Mouse (Mus musculus) spleen, adult 12 weeks (tissue): ENCODE measurements at regions not wholly inside any gene's neighbourhood (a gene's known extent, or its start where the extent isn't known, plus 50 kb on each side); places are given as distances from the start of the nearest gene placed in this dataset.

ENCODE experiments used
- DNase-seq: peaks from one replicate; pipeline ENCODE4 v3.0.0; 2022; ENCODE audit warnings: low spot score

DNA sequence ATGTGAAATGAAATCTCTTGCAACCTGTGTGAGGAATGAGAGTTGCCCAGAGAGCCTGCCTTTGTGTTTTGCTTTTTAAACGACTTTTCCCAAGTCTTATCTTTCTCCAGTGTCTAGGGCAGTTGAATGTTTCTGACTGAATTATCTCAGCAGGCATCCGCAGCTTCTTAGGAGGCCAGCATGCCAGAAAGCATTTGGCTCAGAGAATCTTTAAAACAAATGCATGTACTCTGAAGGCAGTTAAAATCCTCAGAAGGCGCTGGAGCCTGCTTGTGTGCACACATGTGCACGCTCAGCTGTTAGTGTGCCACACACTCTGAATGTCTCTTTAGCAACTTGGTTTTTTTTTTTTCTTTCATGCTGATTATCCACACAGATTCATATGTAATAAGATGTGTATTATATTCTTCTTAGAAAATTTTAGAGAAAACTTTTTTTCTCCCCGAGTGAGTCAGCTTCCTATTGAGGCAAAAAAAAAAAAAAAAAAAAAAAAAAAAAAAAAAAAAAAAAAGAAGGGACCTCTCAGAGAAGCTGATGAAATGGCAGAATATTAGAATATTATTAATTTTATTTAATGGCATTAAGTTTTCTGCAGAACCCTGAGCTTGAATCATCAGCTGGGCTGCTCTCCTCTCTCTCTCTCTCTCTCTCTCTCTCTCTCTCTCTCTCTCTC, 201.9 kb downstream of the Tmem38b start:
- DNase-seq: no peak

DNA sequence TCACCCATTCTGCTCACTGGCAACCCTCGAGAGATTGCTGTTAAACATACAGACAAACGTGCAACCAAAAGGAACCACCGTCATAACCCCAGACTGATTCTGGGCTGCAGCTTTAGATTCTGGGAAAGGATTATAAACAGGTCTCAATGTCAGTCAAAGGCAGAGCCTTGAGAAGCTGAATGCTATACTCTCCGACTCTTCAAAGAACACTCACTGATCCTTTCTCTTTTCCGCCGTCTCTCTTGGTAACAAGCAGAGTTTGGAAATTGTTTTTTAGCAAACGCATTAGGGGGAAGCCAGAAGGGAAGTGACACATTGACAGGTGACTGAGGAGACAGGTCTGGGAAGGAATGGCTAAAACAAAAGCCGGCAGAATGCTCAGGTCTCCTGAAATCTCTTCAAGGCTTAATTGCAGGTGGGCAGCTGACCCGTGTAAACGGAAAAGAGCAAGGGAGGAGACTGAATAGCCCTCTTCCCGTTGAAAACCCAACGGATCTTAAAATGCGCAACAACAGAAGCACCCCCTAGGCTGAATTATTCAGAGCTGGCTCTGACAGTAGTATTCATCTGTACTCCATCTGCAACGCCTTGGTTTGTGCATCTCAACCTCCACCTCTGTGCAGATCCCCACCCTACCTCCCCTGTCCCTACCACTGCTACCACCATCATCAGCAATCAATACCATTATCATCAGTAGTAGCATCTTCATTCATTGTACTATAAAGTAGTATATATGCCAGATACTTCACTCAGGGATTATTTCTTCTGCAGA, 219.6 kb downstream of the Tmem38b start:
- no peak for DNase-seq

DNA sequence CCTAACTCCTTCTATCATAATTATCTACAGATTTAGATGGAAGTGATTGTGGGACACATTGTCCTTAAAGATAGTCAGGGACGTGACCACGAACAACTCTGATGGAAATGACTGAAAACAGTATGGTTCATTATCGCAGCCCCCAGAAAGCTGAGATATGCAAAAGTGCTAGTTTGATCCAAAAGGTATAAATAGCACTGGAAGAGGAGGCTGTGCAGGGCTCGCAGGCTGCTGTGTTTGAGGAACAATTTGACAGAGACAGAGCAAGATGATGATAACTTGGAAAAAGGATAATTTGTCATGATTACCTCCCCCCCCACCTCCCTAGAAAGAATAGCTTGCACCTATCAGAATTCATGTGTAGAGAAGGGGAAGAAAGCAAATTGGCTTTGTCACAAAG, 238.5 kb downstream of the Tmem38b start:
- DNase-seq: no peak

DNA sequence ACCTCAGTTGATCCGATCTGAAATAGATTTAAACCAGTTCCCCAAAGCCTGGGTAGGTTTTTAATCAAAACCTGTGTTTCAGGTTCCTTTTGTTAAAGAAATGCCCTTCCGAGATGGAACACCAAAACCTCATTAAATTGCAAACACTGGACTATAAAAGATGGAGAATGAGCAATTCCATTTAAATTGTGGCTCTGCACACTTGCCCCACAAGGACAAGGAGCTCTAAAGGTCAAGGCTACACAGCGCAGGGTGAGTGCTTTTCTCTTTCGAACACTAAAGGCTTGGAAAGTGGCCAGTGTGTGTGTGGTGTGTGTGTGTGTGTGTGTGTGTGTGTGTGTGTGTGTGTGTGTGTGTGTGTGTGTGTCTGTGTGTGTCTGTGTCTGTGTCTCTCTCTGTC, 246.1 kb downstream of the Tmem38b start:
- no peak for DNase-seq

DNA sequence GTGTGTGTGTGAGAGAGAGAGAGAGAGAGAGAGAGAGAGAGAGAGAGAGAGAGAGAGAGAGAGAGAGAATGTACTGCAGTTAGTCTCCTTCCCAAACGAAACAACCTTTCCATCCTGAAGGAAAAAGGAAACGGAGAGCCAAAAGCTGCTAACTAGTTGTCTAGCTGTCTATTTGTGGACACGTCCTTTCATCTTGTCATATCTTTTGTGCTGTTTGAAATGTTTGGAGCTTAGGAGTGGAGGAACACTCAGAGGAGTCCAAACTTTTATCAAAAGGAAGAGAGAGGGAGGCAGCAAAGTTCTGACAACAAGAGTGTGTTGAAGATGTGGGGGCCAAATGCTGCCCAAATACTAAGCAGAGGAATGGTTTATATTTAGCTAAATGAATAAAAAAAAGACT, 246.6 kb downstream of the Tmem38b start:
- DNase-seq: no peak

DNA sequence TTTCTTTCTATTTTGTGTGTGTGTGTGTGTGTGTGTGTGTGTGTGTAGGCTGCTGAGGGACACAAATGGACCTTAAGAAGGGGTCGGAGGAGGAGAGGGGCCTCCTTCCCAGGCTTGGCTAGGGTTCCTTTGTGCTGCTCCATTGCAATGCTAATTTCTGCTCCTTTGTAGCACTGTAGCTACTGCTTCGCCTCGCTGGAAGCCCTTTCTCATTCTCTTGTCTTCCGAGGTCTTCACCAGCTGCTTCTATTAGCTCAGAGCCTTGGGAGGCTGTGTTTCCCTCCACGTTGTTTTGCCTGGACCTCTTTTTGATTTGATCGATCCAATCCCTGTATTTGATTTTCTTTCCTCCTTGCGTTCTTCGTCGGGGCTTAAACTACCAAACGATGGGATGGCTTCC, 247.1 kb downstream of the Tmem38b start:
- no peak for DNase-seq

DNA sequence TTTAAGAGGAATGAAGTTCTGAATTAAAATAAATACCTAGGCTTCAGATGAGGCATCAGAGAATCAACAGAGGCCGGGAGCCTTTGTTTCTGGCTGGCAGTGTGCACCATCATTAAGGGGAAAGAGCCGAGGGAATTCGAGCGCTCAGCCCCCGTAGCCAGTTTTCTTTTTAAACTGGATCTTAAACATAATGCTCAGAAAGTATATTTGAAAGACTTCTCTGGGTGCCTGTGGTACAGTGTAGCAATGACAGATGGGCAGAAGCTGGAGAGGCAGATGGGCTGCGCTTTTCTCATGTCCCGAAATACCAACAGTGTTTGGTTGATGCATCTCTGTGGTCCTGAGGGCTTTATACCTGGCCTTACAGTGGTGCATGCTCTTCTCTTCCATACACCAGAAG, 247.6 kb downstream of the Tmem38b start:
- DNase-seq: no peak

DNA sequence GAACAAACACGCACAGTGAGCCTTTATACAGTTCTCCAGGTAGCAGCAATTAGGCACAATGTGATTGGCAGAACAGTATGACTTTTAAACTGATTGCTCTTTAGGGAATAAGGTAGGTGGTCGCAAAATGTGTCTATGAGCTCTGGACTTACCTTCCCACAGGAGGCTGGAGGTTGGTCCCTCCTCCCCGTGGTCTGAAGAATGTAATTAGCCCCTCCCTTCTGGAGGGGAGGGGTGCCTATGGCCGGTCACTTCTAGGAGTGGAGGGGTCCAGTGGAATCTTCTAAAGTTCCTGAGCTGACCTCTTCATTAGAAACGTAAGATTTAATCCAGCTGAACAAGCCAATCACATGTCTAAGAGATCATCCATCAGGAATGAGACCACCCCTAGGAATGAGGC, 248.4 kb downstream of the Tmem38b start:
- no peak for DNase-seq

DNA sequence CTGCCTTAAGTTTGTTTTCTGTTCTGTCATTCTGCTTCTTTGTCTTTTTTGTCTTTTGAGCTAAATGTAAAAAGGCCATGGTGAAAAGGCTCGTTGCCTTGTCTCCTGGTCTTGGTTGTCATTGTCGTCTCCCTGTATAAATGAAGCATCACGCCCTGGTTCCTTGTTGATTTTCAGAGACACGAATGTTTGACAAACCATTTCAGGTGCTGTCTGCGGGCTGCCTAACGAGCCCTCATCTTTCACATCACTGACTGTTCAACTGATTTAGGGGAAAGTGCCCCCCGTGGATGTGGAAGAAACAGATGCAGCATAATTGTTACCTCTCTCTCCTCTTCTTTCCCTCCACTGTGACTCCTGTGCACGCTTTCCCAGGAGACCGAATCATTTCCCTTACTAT, 254.7 kb downstream of the Tmem38b start:
- no peak for DNase-seq

DNA sequence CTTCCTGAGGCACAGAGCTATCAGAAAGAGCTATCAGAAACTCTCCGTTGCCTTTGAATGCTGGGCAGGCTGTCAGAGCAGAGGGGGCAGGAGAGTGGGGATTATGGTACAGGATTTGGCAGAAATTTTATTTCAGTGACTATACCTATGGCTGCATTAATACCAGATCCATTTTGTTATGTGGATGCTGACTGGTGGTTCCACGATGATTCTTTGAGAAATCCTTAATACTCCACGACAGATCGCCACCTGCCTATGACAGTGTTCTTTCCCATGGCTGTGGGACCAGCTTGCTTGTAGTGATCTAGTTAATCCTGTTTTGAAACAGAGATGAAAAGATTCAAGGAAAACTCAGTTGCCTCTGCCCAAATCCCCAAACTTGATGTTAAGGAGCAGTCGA, 255.6 kb downstream of the Tmem38b start:
- no peak for DNase-seq

DNA sequence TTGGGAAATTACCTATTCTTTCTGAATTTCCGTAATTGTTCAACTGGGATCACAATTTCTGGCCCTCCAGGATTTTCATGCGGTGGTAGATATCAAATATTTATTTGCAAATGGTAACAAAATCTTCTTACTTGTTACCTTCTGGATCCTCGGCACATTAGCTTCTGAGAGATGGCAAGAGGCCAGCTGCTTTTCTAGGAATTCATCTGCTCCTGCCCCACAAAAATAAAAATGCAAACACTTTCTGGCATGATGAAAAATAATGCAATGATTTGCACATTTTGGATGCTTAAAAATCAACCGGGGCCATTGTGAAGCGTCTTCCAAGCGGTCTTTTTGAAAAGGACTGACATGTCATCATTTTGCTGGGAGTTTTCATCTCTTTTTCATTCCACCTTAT, 258.9 kb downstream of the Tmem38b start:
- no peak for DNase-seq

DNA sequence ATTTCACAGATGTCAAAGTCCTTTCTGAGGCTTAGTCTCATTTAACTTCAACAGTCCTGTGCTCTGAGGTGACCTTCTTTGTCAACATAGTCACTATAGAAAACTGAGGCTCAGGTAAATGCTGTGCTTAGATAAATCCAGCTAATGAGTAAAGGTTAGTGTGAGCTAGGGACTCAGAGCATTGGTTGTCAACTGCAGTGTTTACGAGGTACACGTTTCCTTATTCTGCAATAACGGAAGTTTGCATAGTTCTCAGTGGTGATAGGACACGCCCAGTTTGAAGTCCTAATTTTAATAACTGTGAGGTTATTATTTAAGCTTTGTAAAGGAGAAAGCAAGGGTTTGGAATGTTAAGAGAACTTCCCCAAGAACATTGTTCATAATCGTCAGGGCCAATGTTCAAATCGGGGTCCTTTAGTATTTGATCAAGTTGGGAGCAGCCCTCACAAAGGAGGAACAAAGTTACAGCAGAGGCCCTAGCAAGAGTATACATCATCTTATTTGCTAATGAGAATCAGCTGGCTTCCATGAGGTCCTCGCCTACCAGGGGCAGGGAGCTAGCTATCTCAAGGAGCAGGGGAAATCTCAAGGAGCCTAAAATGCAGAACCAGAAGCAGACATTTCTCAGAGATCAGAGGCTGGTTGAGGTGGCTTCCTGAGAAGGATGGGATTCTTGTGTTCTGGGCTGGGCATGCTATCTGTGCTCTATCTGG, 268.6 kb downstream of the Tmem38b start:
- no peak for DNase-seq

DNA sequence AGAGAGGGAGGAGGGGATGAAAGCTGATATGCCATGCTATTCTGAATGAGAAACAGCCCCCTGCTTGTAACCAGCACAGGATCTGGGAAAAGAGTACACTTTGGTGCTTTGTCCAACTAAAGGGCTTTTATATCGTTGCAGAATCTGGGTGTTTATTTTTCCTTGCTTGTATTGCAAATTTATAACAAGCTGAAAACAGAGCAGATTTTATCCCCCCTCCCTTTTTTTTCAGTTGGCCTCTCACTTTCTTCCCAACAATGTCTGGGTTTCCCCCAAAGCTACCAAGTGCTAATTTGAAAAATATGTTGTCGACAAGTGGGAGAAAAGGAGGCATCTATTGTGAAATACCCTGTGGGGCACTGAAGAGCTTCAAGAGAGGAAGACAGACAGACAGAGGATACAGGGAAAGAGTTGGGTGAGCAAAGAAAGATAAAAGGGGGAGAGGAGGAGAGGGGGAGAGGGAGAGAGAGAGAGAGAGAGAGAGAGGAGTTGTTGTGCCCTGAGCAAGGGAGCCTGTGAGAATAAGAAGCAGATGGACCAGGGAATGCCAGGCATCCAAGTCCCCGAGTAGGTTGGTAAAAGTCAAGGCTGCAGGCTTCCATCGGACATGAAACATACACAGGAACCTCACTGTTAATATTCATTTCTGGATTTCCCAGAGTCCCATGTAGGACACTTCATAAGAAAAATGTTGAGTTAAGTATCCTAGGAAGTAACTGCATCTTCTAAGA, 269.5 kb downstream of the Tmem38b start:
- no peak for DNase-seq

DNA sequence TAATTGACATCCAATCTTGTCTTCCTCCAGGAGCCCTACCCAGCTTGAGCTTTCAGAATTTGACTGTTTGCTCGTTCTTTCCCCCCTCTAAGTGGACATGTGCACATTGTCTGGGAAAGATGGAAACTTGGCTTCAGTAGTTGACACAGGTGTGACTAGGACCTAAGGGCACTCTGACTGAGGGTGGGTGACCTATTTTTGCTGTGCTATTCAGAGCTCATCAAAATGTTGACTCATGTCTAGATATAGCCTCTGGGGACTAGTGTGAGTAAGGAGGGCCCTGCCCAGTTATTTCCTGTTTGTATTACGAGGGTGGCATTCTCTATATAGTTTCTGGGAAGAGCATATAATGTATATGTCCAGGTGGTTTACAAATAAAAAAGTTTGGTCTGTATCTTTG, 271.7 kb downstream of the Tmem38b start:
- no peak for DNase-seq

DNA sequence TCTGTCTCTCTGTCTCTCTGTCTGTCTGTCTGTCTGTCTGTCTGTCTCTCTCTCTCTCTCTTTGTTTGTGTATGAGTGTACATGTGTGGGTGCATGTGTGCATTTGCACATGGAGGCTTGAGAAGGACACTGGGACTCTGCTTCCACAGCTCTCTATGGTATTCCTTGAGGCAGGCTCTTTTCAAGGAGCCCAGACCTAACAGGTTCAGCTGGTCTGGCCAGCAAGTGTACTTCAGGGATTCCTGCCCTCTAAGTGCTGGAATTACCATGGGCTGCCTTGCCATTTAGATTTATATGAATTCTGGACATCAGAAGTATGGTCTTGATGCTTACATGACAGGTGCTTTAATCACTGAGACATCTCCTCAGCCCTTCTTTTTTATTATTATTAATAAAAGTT, 274.4 kb downstream of the Tmem38b start:
- DNase-seq: no peak

DNA sequence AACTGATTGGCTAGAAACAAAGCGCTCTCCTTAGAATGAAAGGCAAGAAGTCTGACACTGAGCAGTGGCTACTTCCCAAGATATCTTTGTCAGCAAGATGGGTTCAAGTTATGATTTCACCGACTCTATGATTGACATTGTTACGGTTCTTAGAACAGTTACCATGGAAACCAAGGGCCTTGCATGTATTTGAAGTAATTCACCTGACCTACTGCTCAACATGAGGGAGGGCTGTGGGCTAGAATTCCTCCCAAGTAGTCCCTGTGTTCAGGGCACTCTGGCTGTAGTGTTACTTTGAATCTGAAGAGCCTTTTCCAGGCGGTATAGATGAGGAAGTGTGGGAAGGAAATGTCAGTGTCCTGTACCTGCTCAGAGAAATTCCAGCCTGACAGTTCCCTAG, 281.1 kb downstream of the Tmem38b start:
- no peak for DNase-seq

DNA sequence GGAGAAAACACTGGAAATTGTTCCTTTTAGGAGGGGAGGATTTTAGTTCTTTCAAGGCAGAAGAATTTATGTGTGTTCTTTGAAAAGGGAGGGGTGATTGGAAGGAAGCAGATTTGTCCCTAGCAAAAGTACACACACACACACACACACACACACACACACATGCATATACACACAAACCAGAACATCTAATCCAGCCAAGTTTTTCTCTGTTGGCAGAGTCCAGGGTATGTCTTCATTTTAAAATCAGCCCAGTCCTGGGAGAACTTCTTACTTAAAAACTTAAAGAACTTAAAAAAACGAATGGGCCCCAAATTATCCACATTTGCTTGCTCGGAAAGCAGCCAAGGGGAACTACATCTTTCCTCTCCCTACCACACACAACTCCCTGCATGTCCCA, 290.5 kb downstream of the Tmem38b start:
- no peak for DNase-seq

DNA sequence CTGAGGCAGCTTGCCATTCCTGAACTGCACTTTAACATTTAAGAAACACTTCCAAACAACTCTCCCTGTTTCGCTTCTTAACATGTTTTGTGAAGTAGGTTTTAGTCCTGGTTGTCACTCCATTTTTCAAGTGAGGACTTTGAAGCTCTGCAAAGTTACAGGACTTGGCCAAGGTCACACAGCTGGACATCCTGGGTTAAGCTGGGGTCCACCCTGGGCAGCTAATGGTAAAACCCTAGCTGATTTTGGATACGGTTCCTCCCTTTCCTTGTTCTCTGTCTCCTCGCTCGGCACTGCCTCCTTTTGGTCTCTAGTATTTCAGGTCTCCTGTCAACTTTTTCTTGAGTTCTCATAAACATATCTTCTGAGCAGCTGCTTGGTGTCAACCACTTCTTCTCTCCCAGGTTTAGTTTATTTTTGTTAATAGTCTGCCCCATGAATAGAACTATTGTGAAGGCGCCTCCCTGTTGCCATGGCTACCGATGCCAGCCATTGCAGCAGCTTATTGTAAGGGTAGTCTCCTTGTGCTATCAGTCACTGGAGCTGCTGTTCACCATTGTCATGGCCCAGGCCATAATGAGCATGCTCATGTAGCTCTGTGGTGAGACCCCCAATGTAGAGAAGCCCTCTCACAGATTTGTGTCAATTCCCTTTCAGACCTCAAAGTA, 292.5 kb downstream of the Tmem38b start:
- DNase-seq: no peak

DNA sequence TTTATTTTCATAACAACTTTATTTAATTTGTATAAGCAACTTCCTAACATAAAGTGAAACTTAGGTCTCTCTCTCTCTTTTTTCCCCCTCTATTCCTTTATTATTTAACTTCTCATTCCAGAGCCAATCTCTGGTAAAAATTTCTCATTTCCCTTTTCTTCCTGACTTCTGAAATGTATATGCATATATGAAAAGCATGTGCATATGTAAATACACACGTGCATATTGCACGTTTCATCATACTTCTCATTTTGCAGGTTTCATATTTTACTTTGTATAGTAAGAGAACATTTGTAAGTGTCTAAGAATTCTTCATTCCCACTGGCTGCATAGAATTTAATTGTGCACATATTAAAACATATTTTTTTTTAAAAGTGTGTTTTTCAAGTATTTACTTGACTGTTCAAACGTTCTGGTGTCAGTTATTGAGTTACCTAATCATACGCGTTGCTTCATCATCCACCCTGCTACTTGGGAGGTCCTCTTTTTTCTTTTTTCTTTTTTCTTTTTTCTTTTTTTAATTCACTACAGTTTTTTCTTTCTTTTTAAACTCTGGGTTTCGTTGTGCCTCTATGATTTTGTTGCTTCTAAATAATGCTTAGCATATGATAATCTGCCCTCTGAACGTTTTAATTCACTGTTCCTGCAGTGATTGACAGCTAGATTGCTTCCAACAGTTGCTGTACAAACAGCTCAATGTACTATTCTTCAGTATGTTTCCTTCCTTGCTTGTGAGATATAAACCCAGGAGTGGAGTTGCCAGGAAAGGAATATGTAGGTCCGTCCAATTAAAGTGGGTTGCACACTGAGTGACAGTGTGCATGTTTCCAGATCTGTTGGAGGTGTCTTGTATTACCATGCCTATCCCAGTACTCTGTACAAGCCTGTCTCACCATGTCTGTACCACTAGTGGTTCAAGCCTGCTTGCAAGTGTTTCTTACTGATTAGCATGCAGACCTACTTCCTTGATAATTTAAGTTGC, 303.2 kb downstream of the Tmem38b start:
- DNase-seq: no peak

DNA sequence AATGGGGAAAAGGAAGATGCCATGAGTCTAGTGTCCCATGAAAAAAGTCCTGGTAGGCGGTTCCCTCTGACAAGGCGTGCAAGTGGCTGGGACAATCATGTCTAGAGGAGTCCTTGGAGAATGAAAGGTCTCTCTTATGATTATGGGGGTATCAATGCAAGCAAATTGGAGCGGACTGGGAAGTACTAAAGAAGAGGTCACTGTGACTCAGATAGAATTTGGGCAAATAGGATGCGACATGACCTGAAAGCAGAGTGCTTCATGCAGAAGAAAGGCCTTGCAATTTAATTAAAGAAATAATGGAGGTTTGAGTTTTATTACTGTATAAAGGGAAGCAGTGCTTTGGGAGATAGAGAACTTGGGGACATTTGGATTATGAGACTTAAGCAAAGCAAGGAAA, 330.3 kb downstream of the Tmem38b start:
- no peak for DNase-seq
